Mouse (Mus musculus) left cerebral cortex, postnatal 14 days (tissue): ENCODE measurements at regions not wholly inside any gene's neighbourhood (a gene's known extent, or its start where the extent isn't known, plus 50 kb on each side); places are given as distances from the start of the nearest gene placed in this dataset.

Source experiments
- DNase-seq, 2 experiments: peaks; one replicate each; pipeline ENCODE4 v3.0.0; 2021 to 2022; ENCODE audit warnings: low spot score in 2 of 2, mixed read lengths in 1 of 2
- intact Hi-C: fragments of 180-260 bp; cut with DNase I; formaldehyde crosslinking; loops from one replicate; pipeline ENCODE4 v1.15.1; 2025

DNA sequence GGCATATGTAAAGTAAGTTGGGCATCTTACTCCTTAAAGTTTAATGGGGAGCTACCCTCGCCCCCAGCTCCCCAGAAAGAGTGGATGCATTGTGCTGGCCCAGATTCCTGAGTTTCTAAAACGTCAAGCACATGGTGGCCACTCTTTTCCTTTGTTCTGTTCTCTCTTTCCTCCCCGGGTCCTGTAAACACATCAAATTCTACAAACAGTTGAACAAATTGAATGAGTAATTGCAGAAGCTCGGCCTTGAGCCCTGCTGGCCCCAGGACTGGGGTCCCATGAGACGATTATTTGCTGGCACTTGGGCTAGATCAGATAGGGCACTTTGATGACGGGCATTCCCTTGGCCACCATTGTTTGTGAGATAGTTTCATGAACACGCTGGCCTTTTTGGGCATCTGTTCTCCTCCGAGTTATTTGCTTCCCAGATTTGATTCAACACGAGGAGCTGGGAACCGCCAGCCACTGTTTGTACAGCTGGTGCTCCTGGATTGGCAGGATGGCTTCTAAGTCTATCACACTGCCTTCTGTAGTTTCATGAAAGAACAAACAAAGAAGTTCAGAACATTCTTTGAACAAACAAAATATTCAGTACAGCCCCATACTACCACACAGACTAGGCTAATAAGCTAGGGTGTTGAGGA, 257.5 kb upstream of the Msx2 start:
- no peak for DNase-seq
- intact Hi-C loops: no loop called here

DNA sequence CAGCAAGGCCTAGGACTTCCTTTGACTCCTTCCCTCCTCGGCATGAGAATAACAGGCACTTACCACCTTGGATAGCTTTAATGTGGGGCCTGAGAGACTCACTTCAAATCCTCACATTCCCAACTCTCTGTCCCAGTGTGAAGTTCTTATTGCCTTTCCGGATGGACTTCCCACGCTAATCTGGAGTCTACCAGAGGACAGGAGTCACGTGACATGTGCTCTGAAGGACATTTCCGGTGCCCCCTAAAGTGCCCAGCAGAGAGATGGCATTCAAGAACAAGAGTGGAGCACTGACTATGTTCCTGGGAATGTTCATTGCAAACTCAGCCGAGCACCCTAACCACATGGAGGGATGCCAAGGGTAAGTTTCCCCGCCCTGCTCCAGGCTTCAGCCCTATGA, 257.0 kb upstream of the Msx2 start:
- no peak for DNase-seq
- intact Hi-C loops: no loop called here

DNA sequence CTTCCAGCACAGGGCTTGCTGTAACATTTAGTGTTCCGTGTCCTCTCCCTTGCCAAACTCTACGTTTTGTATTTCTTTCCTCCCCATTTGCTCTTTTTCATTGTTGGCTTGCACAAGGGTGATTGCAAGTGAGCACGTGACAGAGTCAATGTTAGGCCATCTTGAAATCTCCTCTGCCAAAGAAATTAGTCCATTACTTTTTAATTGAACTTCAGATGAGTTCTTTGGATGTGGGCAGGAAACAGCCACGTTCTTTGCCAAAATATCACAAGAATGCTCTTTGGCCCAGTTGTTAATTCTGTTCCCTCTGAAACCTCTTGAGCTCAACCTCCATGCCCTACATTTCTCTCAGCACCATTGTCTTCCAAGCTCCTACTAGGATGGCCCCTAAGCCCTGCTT, 253.2 kb upstream of the Msx2 start:
- intact Hi-C loops: no loop called here
- DNase-seq: no peak

DNA sequence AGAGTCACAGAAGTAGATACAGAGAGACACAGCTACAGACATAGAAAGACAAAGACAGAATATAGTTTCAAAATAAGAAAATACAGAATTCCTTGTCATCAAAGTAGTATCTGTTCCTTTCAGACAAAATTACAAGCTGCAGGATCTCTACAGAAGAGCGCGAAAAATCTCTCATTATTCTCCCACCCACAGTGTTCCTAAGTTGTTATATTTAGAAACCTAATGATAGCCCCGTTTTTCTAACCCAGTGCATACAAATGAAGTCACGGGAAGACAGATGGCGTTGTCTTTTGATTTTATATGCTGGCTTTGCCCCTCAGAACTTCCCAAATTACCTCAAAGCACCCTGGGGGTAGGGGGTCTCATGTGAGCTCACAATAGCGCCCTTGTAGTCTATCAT, 250.0 kb upstream of the Msx2 start:
- peak in 1 of 2 experiments; percentile 10 for DNase-seq
- intact Hi-C loops: no loop called here

DNA sequence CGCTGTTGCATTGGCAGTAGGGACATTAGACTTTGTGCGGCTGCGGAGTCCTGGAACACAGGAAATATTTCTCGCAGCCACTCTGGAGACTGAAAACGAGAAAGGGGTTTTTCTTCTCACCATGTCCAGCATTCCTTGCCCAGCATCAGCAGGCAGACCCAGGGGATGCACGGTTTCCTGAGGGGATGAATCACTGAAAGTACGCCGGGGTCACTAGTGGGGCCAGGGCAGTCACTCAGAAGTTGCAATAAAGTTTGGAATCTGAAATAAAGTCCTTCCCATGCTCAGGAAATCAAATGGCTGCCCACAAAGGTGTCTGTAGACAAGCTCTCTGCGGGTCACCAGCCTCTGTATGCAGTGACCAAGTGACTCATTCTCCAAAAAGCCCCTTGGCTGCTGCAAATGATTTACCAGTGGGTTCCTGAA, 248.2 kb upstream of the Msx2 start:
- intact Hi-C loops: no loop called here
- no peak for DNase-seq

DNA sequence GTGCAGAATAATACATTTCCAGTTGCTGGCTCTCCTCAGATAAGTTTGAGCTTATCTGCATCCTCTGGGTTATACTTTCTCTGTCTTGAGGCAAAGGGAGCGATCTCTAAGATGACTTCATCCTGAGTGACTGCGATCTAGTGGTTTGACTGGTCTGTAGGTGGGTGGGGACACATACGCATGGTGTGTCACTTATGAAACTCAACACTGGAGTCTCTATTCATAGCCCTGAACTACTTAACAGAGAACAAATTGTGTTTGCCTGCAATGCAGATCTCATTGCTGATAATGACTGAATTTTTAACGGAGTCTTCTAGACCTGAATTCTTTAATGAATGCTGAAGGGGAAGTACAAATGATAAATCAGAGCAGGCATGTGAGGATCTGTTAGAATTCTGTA, 244.7 kb upstream of the Msx2 start:
- intact Hi-C loops: no loop called here

DNA sequence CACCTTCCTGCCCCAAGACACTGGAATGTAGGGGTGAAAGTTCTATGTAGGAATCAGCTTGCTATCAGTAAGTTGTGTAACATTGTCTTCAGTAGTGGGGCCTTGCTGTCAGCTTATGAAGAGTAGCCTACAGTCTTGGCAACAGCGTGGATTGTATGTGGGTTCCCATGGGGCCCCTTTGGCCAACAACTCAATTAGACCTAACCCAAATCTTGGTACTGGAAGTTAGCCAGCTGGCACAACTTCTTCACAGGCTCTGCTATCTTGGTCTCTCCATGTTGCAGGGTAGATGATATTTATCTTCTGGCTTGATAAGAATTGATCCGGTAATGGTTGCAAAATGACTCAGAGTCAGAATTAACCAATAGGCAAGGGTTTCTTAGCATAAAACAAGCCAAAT, 244.2 kb upstream of the Msx2 start:
- intact Hi-C loops: no loop called here
- no peak for DNase-seq

More for the DNA sequence above, 244.7 kb upstream of the Msx2 start:
- peak in 1 of 2 experiments; percentile 69 for DNase-seq

DNA sequence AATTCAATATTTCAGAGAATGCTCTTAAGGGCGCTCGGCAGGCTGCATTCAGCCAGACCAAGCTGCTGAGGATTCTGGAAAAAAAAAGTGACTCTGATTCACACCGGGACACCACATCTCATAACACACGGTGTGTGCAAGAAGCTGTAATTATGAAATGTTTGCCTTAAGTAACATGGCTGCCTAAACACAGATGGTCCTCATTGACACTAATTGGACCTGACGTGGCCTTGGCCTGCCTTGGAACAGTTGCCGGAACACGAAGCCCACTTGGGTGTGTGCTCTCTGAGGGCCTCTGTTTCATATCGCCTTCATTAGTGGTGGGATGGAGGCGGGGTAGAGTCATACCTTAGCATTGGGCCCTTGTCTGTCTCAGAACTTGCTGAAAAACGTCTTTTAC, 236.2 kb upstream of the Msx2 start:
- intact Hi-C loops: no loop called here
- no peak for DNase-seq

DNA sequence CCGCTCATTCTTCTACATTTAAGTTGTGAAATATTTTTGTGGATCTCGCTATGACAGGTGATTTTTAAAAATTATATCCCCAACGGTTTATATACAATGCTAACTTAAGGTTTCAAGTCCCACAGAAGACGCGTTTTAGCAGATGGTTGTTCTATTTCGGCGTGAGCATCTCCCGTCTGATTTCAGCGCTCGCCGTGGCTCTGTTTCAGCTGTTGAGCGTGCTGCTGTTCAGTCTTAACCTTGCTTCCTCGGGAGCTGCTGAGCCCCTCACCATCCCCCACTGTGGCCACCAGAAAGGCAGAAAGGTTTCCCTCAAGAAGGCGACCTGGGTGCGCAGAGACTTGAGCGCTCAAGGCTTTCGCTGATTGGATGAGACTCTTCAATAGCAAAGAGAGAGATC, 234.7 kb upstream of the Msx2 start:
- intact Hi-C loops: no loop called here
- DNase-seq: peak in 1 of 2 experiments; percentile 35

DNA sequence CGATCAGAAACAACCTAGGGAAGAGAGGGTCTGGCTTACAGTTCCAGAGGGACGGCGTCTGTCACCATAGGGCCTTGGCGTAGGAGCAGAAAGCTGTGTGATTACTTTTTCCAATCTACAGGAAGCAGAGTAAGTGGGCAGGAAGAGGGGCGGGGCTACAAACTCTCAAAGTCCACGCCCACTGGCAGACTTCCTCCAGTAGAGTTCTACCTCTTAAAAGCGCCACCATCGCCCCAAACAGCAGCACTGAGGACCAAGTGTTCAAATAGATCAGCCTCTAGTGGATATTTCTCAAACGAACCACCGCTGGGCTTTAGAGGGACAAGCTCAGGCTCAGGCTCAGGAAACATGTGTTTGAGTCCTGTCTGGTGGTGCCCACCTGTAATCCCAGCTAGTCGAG, 231.2 kb upstream of the Msx2 start:
- no peak for DNase-seq
- intact Hi-C loops: no loop called here

DNA sequence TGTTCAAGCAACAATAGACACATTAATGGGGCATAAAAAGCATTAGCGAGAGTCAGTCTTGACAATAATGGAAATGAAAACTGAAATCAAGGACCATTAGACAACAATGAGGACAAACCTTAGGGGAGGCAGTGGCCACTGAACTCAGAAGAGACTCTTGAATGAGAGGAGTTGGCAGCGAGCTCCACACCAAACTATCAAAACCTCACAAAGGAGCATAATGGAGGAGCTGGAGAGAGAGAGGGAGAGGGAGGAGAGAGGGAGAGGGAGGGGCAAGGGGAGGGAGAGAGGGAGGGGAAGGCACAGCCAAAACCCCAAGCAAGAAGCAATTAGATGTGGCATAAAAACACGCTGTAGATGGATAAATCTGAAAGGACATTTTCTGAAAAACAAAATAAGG, 227.4 kb upstream of the Msx2 start:
- intact Hi-C loops: no loop called here
- no peak for DNase-seq

DNA sequence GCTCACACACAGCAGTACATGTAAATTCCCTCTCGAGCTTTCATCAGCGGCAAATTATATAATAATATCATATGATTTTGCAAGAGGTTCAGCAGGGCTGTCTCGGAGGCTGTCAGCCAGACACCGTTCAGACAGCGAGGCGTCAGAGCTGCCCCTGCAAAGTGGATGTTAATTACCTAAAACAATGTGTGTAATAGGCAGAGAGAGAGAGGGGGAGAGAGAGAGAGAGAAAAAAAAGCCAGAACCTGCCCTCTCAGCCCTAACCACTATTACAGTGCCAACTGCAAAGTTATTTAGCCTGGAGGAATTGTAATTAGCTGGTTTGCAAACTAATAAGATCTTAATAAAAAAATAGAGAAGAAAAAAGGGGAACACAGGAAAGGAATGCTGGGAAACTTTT, 225.1 kb upstream of the Msx2 start:
- intact Hi-C loops: loop anchor here (2.0 kb wide), 1 partner anchor 61 kb away; no protein-coding TSS in a partner anchor

DNA sequence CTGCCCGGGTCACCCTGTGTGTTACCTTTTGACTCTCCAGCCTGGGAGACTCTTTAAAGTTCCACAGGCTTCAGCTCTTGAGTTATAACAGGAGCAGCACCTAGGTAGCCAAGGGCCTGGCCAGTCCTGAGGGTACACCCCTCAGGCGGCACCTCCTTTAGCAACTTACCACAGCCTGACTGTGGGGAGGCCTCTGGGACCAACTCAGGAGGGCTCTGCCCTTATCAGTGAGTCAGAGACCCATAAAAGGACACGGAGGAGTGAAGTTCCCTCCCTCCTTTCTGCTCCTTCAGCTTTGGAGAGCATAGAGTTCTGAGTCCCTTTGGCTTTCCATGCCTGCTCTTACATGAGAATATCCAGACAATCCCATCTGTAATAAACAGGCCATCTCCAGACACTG, 222.5 kb upstream of the Msx2 start:
- intact Hi-C loops: no loop called here
- no peak for DNase-seq

More for the DNA sequence above, 225.1 kb upstream of the Msx2 start:
- no peak for DNase-seq

DNA sequence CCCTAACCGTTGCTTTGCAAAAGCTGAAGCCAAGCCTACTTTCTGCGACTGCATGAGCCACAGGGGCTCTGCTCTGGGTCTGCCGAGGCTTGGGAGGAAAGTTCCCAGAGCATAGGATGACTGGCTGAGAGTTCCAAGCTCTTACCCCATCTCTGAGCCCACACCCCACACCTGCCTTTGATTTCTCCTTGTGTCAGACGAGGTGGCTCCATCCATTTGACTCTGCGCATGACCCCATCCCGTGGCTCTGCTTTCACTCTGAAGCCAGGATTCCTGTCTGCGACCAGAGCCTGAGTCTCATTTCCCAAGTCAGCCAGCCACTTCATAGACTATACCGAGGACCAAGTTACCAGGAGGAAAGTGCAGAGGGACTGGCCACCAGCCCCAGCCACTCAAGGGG, 216.1 kb upstream of the Msx2 start:
- no peak for DNase-seq
- intact Hi-C loops: loop anchor here (1.0 to 2.0 kb wide), 2 partner anchors 226 to 247 kb away; no protein-coding TSS in a partner anchor

DNA sequence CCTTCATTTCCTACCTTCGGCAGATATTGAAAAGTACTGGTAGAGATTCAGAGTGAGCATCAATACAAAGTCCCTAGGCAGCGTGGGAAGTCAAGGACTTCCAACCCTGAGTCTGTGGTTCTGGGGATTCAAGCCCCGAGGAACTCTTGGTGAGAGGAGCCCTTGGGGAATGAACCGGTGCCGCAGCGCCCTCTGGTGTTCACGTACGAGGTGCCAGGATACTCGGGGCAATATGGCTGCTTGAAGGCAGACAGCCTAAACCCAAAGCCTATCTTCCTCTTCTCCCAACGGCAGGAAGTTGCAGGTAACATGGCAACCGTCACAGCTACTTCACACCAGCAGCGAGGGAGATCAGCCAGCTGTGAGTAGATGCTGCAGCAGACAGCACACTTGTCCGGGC, 215.6 kb upstream of the Msx2 start:
- peak; percentile 79 to 92 for DNase-seq
- intact Hi-C loops: loop anchor here (1.0 to 2.0 kb wide), 2 partner anchors 226 to 246 kb away; no protein-coding TSS in a partner anchor

DNA sequence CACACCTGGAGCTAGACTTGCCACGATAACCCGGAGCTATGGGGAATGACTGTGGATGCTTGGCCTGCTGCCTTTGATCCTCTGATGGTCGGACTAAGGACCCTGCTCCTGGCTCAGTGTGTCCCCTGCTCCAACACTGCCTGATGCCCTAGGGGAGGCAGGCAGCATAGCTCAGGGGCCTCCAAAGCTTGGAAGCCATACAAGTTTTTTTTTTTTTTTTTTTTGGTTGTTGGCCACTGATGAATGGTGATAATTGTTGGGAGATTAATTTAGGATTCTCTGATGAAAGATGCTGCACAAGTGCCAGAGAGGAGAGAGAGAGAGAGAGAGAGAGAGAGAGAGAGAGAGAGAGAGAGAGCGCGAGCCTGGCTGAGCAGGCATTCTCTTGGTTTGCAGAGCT, 211.6 kb upstream of the Msx2 start:
- intact Hi-C loops: no loop called here

DNA sequence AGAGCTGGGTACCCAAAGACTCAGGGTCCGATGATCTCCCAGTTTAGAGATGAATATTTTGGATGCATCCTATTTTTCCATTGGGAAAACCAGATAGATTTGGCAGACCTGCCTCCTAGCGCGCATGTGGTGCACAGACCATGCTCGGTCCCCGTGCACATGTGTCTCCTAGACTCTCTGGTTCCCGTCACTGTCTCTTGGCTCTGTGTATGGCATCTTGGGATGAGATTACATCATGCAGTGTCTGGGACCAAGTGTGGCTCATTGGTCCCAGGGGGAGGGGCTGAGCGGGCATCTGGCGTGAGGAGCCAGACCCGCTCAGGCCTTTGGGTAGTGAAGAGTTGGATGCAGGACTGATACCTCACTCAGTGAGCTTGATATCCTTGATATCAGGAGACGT, 204.3 kb upstream of the Msx2 start:
- DNase-seq: no peak
- intact Hi-C loops: no loop called here

More for the DNA sequence above, 211.6 kb upstream of the Msx2 start:
- no peak for DNase-seq

DNA sequence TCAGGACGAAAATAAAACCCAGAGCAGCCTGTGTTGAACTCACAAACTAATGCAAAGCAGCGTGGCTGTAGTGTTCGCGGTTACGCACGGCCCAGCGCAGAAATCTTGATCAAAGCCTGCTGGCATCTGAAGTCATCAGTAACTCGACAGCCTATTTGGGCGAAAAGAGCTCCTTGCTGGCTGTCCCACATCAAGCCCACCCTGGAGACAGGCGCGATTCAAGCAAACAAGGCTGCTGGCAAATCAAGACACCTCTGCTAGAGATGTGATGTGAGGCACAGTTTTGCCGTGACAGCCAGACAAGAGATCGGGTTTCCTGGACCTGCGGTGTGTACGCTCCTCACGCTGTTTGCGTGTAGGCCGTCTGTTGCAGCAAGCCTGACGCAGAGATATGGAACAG, 197.5 kb upstream of the Msx2 start:
- DNase-seq: no peak
- intact Hi-C loops: no loop called here

DNA sequence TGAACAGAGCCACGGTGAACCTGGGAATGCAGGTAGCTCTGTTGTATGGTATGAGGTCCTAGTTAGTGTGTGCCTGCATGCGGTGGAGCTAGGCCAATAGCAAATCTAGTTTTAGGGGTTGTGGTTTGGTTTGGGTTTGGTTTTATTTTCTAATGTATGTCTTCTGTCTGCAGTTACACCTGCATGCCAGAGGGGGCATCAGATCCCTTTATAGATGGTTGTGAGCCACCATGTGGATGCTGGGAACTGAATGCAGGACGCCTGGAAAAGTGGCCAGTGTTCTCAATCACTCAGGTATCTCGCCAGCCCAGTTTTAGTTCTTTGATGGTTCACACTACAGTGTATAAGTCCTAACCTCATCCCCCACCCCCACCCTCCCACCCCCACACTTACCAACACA, 194.6 kb upstream of the Msx2 start:
- intact Hi-C loops: no loop called here

DNA sequence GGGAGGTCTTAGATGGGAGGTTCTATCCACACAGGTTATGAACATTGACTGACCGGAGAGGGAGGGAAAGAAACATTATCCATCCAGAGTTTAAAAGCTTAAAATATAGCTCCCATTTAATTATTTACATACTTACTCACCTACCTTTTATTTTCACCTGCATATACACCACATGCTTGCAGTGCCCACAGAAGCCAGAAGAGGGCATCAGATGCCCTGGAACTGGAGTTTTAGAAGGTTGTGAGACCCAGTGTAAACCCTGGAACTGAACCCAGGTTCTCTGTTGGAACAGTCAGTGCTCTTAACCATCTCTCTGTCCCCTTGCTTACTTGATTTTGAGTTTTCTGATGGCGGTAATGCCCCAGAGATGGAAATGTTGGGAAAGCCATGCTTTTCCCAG, 192.7 kb upstream of the Msx2 start:
- intact Hi-C loops: no loop called here
- DNase-seq: no peak

More for the DNA sequence above, 194.6 kb upstream of the Msx2 start:
- no peak for DNase-seq

DNA sequence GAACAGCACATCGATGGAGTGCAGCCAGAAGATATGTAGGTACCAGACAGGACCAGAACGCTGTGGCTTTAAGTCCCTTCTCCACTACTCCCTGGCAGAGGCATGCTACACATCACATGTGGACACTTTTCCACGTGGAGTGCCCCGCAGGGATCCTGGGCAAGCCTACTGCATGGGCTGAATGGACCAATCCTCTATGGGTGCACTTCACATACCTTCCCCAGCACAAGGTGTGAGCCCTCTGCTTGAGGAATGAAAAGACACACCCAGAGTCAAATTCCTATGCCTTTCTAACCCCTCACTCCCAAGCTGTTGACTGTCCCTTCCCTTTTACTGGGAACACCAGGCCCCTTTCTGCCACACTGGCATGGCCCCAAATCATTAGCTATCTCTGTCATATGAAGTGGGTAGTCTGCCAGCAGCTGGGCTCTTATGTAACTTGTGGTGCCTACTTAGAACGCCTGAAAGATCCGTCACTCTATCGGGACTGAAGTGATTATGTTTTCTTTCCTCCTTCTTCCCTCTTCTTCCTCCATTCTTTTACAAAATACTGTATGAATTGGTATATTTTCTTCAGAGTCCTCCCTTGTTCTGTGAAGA, 191.9 kb upstream of the Msx2 start:
- peak in 1 of 2 experiments; percentile 30 for DNase-seq
- intact Hi-C loops: no loop called here
